Mouse (Mus musculus) midbrain, embryonic 13.5 days (tissue): ENCODE measurements around the gene Erich6b. TPM values are rescaled to one million over a fixed set of nuclear protein-coding genes. Genes with fewer than 3 reads are reported as not detected.

Experiments
- ATAC-seq: fragments of 200-750 bp; cut with Nextera tagmentation; 2 replicates; pipeline ENCODE4 v1.8.0; 2017; ENCODE audit warnings: mild to moderate bottlenecking, moderate TSS enrichment, moderate library complexity
- H3K27ac ChIP-seq: fragments of 300-500 bp; sonication (generic); 2 replicates; pipeline ENCODE4 v1.5.1; 2015; ENCODE audit warnings: inconsistent platforms, mild to moderate bottlenecking, moderate library complexity
- H3K27me3 ChIP-seq: fragments of 300-500 bp; sonication (generic); 2 replicates; pipeline ENCODE4 v1.6.1; 2015; ENCODE audit warnings: mild to moderate bottlenecking, inconsistent platforms
- H3K36me3 ChIP-seq: fragments of 300-500 bp; sonication (generic); 2 replicates; pipeline ENCODE4 v1.6.1; 2015; ENCODE audit warnings: mild to moderate bottlenecking, inconsistent platforms
- H3K4me1 ChIP-seq: fragments of 300-500 bp; sonication (generic); replicated peaks from 2 replicates; pipeline ENCODE4 v1.6.1; 2015; ENCODE audit warnings: inconsistent platforms
- H3K4me2 ChIP-seq: fragments of 300-500 bp; sonication (generic); replicated peaks from 2 replicates; pipeline ENCODE4 v1.6.1; 2015; ENCODE audit warnings: moderate library complexity, mild to moderate bottlenecking, inconsistent platforms
- H3K4me3 ChIP-seq: fragments of 300-500 bp; sonication (generic); replicated peaks from 2 replicates; pipeline ENCODE4 v1.5.1; 2015; ENCODE audit warnings: mild to moderate bottlenecking, inconsistent platforms
- H3K9ac ChIP-seq: fragments of 300-500 bp; sonication (generic); replicated peaks from 2 replicates; pipeline ENCODE4 v1.6.1; 2015; ENCODE audit warnings: mild to moderate bottlenecking, inconsistent platforms
- H3K9me3 ChIP-seq: fragments of 300-500 bp; sonication (generic); 2 replicates; pipeline ENCODE4 v1.6.1; 2016; ENCODE audit warnings: mild to moderate bottlenecking, inconsistent platforms
- WGBS: fragments of 180-500 bp; shearing (Covaris S2); methylation state at CpG from one replicate; pipeline ENCODE4 v1.1.7; 2015; 5-methylcytosine and 5-hydroxymethylcytosine counted together
- polyA plus RNA-seq: library from polyadenylated mRNA; unstranded; fragments of >200 nt; fragmentation: Nextera tagmentation; extraction: Ambion mirVana; gene quantifications from 2 replicates; pipeline ENCODE4 v1.2.1, GENCODE M21; 2015

Erich6b gene
- polyA plus RNA-seq, 1 experiment from 2014 or later: not detected

DNA sequence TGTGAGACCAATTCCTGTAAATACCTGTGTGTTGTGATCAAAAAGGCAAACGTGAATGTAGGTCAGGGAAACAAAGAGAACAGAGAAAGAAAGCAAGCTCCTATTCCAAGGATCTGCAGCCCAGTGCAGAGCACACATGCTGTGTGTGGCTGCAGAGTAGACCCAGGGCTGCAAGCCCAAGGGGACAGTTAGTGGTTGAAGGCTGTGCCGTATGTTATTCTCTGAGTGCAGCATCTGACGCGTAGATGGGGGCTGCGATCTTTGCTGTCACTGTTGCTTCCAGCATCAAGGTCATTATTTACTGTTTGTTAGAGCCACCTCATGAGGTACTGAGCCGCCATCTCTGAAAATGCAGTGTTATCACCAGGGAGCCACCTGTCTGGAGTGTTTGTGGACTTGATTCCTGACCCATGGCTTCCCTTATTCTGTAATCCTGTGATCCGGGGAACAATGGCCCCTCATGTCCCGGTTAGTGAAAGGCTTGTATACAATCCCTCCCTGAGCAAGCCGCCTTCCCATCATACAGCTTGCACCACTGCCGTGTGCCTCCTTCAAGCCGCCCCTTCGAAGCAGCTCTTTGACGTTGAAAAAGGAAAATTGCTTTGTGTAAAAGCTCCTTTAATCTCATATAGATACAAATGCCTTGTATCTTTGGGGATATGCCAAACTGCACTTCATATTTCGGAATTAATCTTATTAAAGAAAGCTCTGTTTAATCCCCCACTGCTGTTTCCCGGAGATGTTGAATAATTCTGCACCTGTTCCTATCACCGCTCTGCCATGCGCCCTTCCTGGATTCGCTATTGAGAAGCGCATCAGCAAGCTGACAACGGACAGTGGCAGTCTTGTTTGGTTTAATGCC, 5.1 kb downstream of the Erich6b start:
- Histone ChIP-seq H3K4me1 (peaks cover 21% of the 10 kb centered on the region), H3K27ac (peak overlapping the region; percentile 82), H3K36me3 (no peaks in the 10 kb centered on the region), H3K27me3 (no peaks in the 10 kb centered on the region), H3K9ac (peak overlapping the region; percentile 48), H3K4me3 (0 out of 2 replicates have a peak overlapping the region, but pooled peaks have one; percentile 12), H3K9me3 (peaks cover 4% of the 10 kb centered on the region; the same call in 1 of the 2 replicates), H3K4me2 (peak overlapping the region; percentile 39)
- peak; percentile 89 for ATAC-seq
- 17% methylated on average over 20 of the region's 20 CpGs for WGBS

DNA sequence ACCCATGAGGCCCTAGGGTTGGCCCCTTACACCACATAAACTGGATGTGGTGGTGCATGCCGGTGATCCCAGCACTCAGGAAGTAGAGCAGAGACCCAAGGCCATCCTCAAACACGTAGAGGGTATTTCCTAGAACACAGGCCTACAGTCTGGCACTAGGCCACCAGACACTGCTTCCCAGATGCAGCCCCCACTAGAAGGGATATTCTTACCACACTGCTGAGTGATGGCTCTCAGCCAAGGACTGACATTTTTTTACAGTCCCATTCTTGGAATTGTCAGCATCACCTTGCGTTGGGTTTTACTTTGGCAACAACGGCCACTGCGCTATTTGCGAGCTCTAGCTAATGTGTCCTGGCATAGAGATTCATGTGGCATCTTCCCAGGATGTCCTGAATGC, 18.9 kb downstream of the Erich6b start:
- no peaks in the 10 kb centered on the region for H3K4me1 ChIP-seq
- 0 out of 2 replicates have a peak, but pooled peaks have one; percentile 9 for ATAC-seq
- no peak overlapping the region for H3K4me3 ChIP-seq
- no peak overlapping the region for H3K27ac ChIP-seq
- no peaks in the 10 kb centered on the region for H3K27me3 ChIP-seq
- H3K9ac ChIP-seq: no peak overlapping the region
- H3K9me3 ChIP-seq: no peaks in the 10 kb centered on the region
- no peaks in the 10 kb centered on the region for H3K36me3 ChIP-seq
- H3K4me2 ChIP-seq: no peak overlapping the region
- WGBS: 89% methylated on average over 6 of the region's 6 CpGs

DNA sequence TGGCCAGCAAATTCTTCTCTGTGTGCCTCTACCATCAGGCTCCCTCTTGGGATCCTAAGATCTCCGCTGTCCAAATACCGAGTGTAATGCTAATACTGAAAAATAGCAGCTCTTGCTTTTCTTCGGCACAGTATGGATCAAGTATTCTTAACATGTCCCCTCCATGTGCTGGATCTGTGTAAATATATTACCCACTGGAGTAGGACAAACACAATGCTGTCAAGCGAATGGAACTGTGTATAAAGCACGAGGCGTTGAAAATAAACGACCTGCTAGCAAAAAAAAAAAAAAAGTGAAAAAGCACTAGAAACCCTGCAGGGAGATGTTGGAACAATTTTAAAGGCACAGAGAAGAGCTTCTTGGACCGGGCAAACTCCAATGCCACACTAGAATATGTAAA, 19.5 kb downstream of the Erich6b start:
- Histone ChIP-seq H3K9ac (no peak overlapping the region), H3K27me3 (no peaks in the 10 kb centered on the region), H3K9me3 (no peaks in the 10 kb centered on the region), H3K4me3 (no peak overlapping the region), H3K4me1 (no peaks in the 10 kb centered on the region), H3K4me2 (no peak overlapping the region), H3K36me3 (no peaks in the 10 kb centered on the region), H3K27ac (0 out of 2 replicates have a peak overlapping the region, but pooled peaks have one; percentile 6)
- ATAC-seq: no peak
- WGBS: 65% methylated on average over 8 of the region's 8 CpGs

DNA sequence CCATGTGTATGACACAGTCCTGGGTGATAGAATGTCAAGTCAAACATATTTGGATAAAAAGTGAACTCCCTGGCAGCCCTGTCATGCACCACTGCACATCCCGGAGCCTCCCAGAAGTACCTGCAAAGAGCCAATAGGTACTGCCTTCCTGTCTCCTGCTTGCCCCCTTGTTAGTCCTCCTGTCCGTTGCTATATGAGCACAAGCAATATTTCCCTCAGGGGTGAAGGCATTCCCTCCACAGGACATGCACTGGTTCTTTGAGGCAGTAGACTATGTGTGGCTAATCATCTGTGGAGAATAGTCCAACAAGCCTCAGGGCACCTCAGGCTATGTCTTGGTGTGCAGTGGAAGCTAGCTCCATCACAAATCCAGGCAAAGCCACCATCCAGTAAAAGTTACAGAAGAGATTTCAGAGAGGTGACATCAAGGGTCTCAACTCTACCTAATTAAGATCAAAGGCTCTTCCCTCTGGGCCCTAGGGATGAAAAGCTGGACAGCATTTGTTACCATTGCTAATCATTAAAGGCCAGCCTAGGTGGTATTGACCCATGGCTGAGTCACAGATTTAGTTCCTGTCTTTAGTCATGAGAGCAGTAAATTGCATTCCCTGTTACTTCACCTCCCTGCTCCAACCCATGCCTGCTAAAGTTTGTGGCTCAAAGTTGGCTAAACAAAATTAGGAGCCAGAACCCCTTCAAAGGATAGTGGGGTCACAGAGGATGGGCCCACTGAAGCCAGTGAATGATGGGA, 23.5 kb downstream of the Erich6b start:
- H3K4me3 ChIP-seq: no peak overlapping the region
- H3K4me1 ChIP-seq: no peaks in the 10 kb centered on the region
- no peaks in the 10 kb centered on the region for H3K9me3 ChIP-seq
- H3K9ac ChIP-seq: no peak overlapping the region
- 77% methylated on average over 2 of the region's 2 CpGs for WGBS
- ATAC-seq: no peak
- no peak overlapping the region for H3K4me2 ChIP-seq
- no peak overlapping the region for H3K27ac ChIP-seq
- H3K27me3 ChIP-seq: no peaks in the 10 kb centered on the region
- no peaks in the 10 kb centered on the region for H3K36me3 ChIP-seq

DNA sequence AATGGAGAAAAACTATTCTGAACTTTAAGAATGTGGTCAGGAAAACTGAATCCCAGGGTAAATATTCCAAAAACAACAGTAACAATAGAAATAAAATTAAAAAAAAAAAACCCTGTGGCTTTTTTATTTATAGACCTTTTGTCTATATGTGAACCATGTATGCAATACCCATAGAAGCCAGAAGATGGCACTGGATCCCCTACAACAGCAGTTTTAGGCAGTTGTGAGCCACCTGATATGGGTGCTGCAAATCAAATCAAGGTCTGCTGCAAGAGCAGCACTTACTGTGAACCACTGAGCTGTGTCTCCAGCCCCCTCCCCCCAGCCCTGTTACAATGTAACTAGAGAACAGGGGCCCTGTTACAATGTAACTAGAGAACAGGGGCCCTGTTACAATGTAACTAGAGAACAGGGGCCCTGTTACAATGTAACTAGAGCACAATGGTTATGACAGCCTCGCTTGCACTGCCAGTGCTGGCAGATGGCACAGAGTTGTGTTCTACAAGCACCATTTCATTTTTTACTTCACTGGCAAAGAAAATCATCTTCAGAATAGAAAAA, 27.1 kb downstream of the Erich6b start:
- Histone ChIP-seq H3K4me2 (no peak overlapping the region), H3K36me3 (no peaks in the 10 kb centered on the region), H3K4me1 (no peaks in the 10 kb centered on the region), H3K27me3 (no peaks in the 10 kb centered on the region), H3K9me3 (no peaks in the 10 kb centered on the region), H3K4me3 (no peak overlapping the region), H3K27ac (no peak overlapping the region), H3K9ac (no peak overlapping the region)
- ATAC-seq: no peak
- WGBS: 86% methylated on average over 1 of the region's 1 CpGs

DNA sequence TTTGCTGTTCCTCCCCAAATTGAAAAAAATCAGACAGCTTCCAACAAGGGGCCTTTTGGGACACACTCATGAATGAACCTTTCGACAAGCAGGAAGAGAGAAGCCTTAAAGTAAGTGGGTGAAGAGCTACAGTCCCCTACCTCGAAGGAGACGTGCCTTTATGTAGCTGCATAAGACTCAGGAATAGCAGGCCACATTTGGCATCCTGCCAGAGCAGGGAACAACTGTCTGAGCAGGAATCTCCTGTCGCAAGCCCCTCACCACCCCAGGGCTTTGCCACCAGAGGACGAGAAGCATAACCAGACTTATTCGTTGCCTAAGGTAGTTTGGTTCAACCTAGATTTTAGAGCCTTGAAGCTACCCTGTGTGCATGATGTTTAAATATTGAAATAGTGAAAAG, 34.3 kb downstream of the Erich6b start:
- H3K36me3 ChIP-seq: no peaks in the 10 kb centered on the region
- H3K9ac ChIP-seq: no peak overlapping the region
- no peaks in the 10 kb centered on the region for H3K27me3 ChIP-seq
- H3K9me3 ChIP-seq: no peaks in the 10 kb centered on the region
- H3K4me3 ChIP-seq: no peak overlapping the region
- H3K4me1 ChIP-seq: no peaks in the 10 kb centered on the region
- H3K27ac ChIP-seq: no peak overlapping the region
- ATAC-seq: no peak
- no peak overlapping the region for H3K4me2 ChIP-seq
- 55% methylated on average over 6 of the region's 6 CpGs for WGBS

DNA sequence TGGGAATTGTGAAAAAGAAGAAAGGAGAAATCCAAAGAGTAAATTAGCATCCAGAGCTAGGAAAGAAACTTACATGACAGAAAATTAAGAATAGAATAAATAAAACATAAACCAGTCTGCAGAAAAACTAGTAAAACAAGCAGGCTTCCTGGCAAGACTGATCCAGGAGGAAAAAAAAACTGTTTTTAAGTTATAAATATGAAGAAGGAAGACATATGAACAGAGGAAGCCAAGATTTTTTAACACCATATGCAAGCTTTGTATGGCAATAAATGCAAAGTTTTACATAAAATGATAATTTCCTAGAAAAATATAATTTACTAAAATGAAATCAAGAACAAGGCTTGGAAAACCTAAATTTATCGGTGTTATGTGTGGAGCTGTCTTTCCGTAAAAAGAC, 48.4 kb downstream of the Erich6b start:
- no peak overlapping the region for H3K4me2 ChIP-seq
- WGBS: 90% methylated on average over 2 of the region's 2 CpGs
- no peaks in the 10 kb centered on the region for H3K9me3 ChIP-seq
- ATAC-seq: no peak
- no peaks in the 10 kb centered on the region for H3K4me1 ChIP-seq
- no peak overlapping the region for H3K4me3 ChIP-seq
- H3K27me3 ChIP-seq: no peaks in the 10 kb centered on the region
- no peak overlapping the region for H3K27ac ChIP-seq
- no peak overlapping the region for H3K9ac ChIP-seq
- no peaks in the 10 kb centered on the region for H3K36me3 ChIP-seq

DNA sequence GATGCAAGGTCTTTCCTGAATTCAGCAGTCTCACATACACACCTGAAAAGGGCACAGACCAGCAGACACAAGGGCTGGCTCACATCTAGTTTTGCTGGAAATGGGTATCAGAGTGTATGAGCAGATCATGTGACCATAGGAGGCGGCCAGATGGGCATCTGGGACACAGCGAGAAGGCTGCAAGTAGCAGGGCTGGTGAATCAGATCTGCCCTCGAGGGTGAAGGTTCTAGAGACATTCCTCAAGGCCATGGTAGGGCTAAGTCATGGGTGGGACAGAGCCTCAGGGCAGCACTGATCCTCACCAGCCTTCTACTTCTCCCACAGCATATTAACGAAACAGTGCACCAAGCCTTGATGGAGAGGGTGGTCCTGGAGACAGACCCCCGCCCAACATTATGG, 54.0 kb downstream of the Erich6b start:
- WGBS: 87% methylated on average over 5 of the region's 5 CpGs
- Histone ChIP-seq H3K4me1 (no peaks in the 10 kb centered on the region), H3K4me3 (no peak overlapping the region), H3K36me3 (peaks cover 2% of the 10 kb centered on the region; the same call in 1 of the 2 replicates), H3K27ac (no peak overlapping the region), H3K9ac (no peak overlapping the region), H3K27me3 (no peaks in the 10 kb centered on the region), H3K9me3 (no peaks in the 10 kb centered on the region), H3K4me2 (no peak overlapping the region)
- ATAC-seq: no peak

DNA sequence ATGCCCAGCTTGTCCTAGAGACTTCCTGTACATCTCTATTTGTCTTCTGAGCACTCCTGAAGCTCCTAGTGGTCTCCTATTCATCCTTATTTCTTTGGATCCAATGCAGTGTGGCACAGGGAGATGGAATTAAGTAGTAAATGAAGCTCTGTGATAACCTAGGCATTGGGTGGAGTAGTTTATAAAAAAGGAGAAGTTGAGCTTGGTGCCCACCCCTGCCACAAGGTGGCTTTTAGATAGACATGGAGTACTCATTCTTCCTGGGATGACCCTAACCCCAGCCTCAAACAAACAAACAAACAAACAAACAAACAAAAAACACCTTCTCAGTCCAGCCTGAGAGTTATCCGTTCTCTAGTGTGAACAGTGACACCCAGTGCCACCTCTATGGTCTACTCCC, 55.9 kb downstream of the Erich6b start:
- H3K36me3 ChIP-seq: peaks cover 12% of the 10 kb centered on the region
- 90% methylated on average over 1 of the region's 1 CpGs for WGBS
- no peak overlapping the region for H3K27ac ChIP-seq
- H3K4me2 ChIP-seq: no peak overlapping the region
- H3K4me1 ChIP-seq: no peaks in the 10 kb centered on the region
- no peaks in the 10 kb centered on the region for H3K27me3 ChIP-seq
- ATAC-seq: no peak
- no peak overlapping the region for H3K9ac ChIP-seq
- H3K9me3 ChIP-seq: no peaks in the 10 kb centered on the region
- no peak overlapping the region for H3K4me3 ChIP-seq

DNA sequence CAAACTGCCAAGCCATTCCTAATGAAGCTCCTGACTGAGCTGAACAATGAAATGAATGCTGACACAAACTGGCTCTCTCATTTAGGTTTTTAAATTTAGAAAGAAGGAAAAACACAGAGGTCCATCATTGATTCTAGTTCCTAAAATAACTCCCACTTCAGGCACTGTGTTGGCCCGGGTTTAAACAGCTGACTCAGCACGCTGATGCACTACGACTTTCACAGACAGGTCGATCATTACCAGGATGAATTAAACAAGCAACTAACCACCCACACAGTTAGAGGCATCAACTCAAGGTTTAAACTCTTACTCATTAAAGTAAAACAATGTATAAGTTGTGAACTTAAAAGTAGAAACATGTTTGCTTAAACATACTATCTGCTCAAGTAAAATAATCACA, 64.6 kb downstream of the Erich6b start:
- ATAC-seq: no peak
- Histone ChIP-seq H3K4me2 (no peak overlapping the region), H3K36me3 (peaks cover 77% of the 10 kb centered on the region), H3K4me1 (no peaks in the 10 kb centered on the region), H3K27ac (no peak overlapping the region), H3K9me3 (no peaks in the 10 kb centered on the region), H3K27me3 (no peaks in the 10 kb centered on the region), H3K4me3 (no peak overlapping the region), H3K9ac (no peak overlapping the region)
- WGBS: 91% methylated on average over 4 of the region's 4 CpGs

DNA sequence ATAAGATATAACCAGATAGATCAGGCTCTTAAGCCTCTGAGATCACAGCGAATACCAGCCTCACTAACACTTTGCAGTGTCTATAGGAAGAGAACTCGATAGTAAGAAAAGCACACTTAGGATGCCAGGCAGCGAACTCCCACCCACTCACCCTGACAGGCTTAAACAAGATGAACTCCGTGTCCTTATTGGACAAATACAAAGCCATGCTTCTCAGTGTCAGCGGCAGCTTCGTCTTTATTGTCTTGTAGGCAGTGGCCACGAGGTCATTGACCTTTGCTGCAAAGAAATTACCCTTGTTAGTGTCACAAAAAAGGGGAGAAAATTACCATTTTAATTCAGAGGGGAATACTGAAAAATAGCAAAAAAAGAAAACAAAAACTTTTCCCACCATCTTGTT, 65.7 kb downstream of the Erich6b start:
- Histone ChIP-seq H3K9ac (no peak overlapping the region), H3K36me3 (peaks cover 84% of the 10 kb centered on the region), H3K4me2 (no peak overlapping the region), H3K27ac (no peak overlapping the region), H3K4me3 (no peak overlapping the region), H3K9me3 (no peaks in the 10 kb centered on the region), H3K27me3 (no peaks in the 10 kb centered on the region), H3K4me1 (no peaks in the 10 kb centered on the region)
- no peak for ATAC-seq
- WGBS: 28% methylated on average over 7 of the region's 7 CpGs

DNA sequence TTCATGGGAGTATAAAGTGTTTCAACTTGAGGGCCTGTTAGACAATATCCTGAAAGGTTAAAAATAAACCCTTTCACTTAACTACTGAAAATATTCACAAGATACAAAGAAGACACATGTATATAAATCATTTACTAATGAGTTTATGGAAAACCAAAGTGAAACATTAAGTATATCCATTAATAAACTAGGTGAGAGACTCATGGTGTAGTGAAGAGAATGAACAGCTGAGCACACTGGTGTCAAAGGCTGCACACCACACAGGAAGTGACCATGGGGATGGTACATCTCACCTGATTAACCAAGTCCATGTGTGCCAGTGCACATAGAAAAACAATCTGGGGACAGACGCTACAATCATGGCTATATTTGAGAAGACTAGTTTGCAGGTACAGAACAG, 66.9 kb downstream of the Erich6b start:
- Histone ChIP-seq H3K4me2 (no peak overlapping the region), H3K9ac (no peak overlapping the region), H3K36me3 (peaks cover 78% of the 10 kb centered on the region), H3K9me3 (no peaks in the 10 kb centered on the region), H3K27ac (no peak overlapping the region), H3K4me1 (no peaks in the 10 kb centered on the region), H3K27me3 (no peaks in the 10 kb centered on the region), H3K4me3 (no peak overlapping the region)
- 93% methylated on average over 1 of the region's 1 CpGs for WGBS
- no peak for ATAC-seq
